Mouse (Mus musculus) erythroid progenitor cell, adult 5-6 weeks (primary cell): Measurements from ENCODE around the gene Spryd4. TPM values are rescaled to one million over a fixed set of nuclear protein-coding genes. Genes with fewer than 3 reads are reported as not detected.
"Not testable (repeated sequence)": the region's sequence is repeated elsewhere in the genome, so short reads cannot be mapped to it uniquely, and the experiment has no call there.

Experiments used
- ATAC-seq: replicated peaks from 2 replicates; pipeline ENCODE4 v1.8.0; 2016; ENCODE audit warnings: moderate number of reproducible peaks, mild to moderate bottlenecking, moderate TSS enrichment, inconsistent platforms; ENCODE audit not compliant: poor library complexity, low FRiP score, severe bottlenecking
- total RNA-seq, 2 experiments: library from RNA; stranded (forward) in 1 of 2; stranded (reverse) in 1 of 2; fragments of 150-400 nt in 1 of 2; fragments of 186-747, 209-891 nt in 1 of 2; gene quantifications; 2 replicates each; pipeline versions ENCODE4 v1.2.3 to v1.2.4; 2015 to 2017; ENCODE audit warnings: low replicate concordance in 2 of 2

The Spryd4 gene
- total RNA-seq, 2 experiments from 2014 or later: 2.1 to 3.1 TPM

- not testable (repeated sequence) for ATAC-seq
Measured at GRCm38 (mm10) chr10:128192030-128192766, 19.4 kb downstream of the Spryd4 start.

- no peak for ATAC-seq
Measured at GRCm38 (mm10) chr10:128191472-128191871, 20.1 kb downstream of the Spryd4 start.

- ATAC-seq: peak; percentile 63
Measured at GRCm38 (mm10) chr10:128188242-128188877, 23.2 kb downstream of the Spryd4 start.

GRCm38 (mm10) chr10:128187181-128187605 lies 24.4 kb downstream of the Spryd4 start:
- peak; percentile 92 for ATAC-seq

GRCm38 (mm10) chr10:128185959-128186358 lies 25.6 kb downstream of the Spryd4 start:
- peak; percentile 76 for ATAC-seq

GRCm38 (mm10) chr10:128185277-128185940 lies 26.2 kb downstream of the Spryd4 start:
- no peak for ATAC-seq

GRCm38 (mm10) chr10:128184296-128184695 lies 27.3 kb downstream of the Spryd4 start:
- ATAC-seq: no peak

- no peak for ATAC-seq
Measured at GRCm38 (mm10) chr10:128179989-128180388, 31.6 kb downstream of the Spryd4 start, which contains the start of gene Rbms2. Gene Rbms2 (minus strand): TSS chr10:128180297.

- ATAC-seq: no peak
Measured at GRCm38 (mm10) chr10:128177316-128177715, 34.3 kb downstream of the Spryd4 start.

- peak; percentile 88 for ATAC-seq
Measured at GRCm38 (mm10) chr10:128175996-128176755, 35.4 kb downstream of the Spryd4 start.

- no peak for ATAC-seq
Measured at GRCm38 (mm10) chr10:128175302-128175701, 36.3 kb downstream of the Spryd4 start.

GRCm38 (mm10) chr10:128171348-128171747 lies 40.3 kb downstream of the Spryd4 start:
- ATAC-seq: not testable (repeated sequence)

GRCm38 (mm10) chr10:128167091-128167490 lies 44.5 kb downstream of the Spryd4 start:
- ATAC-seq: no peak

GRCm38 (mm10) chr10:128165726-128166125 lies 45.9 kb downstream of the Spryd4 start:
- not testable (repeated sequence) for ATAC-seq

Other genes starting within 250 kb of the Spryd4 start
- gene Hsd17b6, start 204.2 kb downstream of the Spryd4 start, total RNA-seq (2015; ENCODE audit: low replicate concordance): not detected in 2 replicates
- not detected in 2 replicates for gene Hsd17b6, start 204.2 kb downstream of the Spryd4 start, total RNA-seq (2017; ENCODE audit: low replicate concordance)
- gene Prim1, start 196.6 kb downstream of the Spryd4 start, total RNA-seq (2015; ENCODE audit: low replicate concordance): 144 and 177 TPM in 2 replicates
- gene Prim1, start 196.6 kb downstream of the Spryd4 start, total RNA-seq (2017; ENCODE audit: low replicate concordance): 110 and 170 TPM in 2 replicates
- 228 and 341 TPM in 2 replicates for gene Naca, start 176.2 kb downstream of the Spryd4 start, total RNA-seq (2015; ENCODE audit: low replicate concordance)
- gene Naca, start 176.2 kb downstream of the Spryd4 start, total RNA-seq (2017; ENCODE audit: low replicate concordance): 391 and 449 TPM in 2 replicates
- 84.0 and 85.9 TPM in 2 replicates for gene Ptges3, start 152.9 kb downstream of the Spryd4 start, total RNA-seq (2015; ENCODE audit: low replicate concordance)
- gene Ptges3, start 152.9 kb downstream of the Spryd4 start, total RNA-seq (2017; ENCODE audit: low replicate concordance): 87.1 and 111 TPM in 2 replicates
- gene Atp5b, start 128.5 kb downstream of the Spryd4 start, total RNA-seq (2015; ENCODE audit: low replicate concordance): 755 and 881 TPM in 2 replicates
- gene Atp5b, start 128.5 kb downstream of the Spryd4 start, total RNA-seq (2017; ENCODE audit: low replicate concordance): 598 and 1,019 TPM in 2 replicates
- 89.4 and 109 TPM in 2 replicates for gene Baz2a, start 120.2 kb downstream of the Spryd4 start, total RNA-seq (2015; ENCODE audit: low replicate concordance)
- 87.9 and 88.6 TPM in 2 replicates for gene Baz2a, start 120.2 kb downstream of the Spryd4 start, total RNA-seq (2017; ENCODE audit: low replicate concordance)
- gene Rbms2, start 31.5 kb downstream of the Spryd4 start, total RNA-seq (2015; ENCODE audit: low replicate concordance): 1.8 and 5.4 TPM in 2 replicates
- gene Rbms2, start 31.5 kb downstream of the Spryd4 start, total RNA-seq (2017; ENCODE audit: low replicate concordance): 7.0 and 7.1 TPM in 2 replicates
- gene Gls2, start 17.4 kb downstream of the Spryd4 start, total RNA-seq (2015; ENCODE audit: low replicate concordance): 12.6 TPM in 1 of 2 replicates, not detected in the other
- not detected in 2 replicates for gene Gls2, start 17.4 kb downstream of the Spryd4 start, total RNA-seq (2017; ENCODE audit: low replicate concordance)
- not detected in 2 replicates for gene Mip, start 14.0 kb upstream of the Spryd4 start, total RNA-seq (2015; ENCODE audit: low replicate concordance)
- gene Mip, start 14.0 kb upstream of the Spryd4 start, total RNA-seq (2017; ENCODE audit: low replicate concordance): not detected in 2 replicates
- gene Timeless, start 20.3 kb upstream of the Spryd4 start, total RNA-seq (2015; ENCODE audit: low replicate concordance): 32.1 and 41.1 TPM in 2 replicates
- 43.4 and 53.9 TPM in 2 replicates for gene Timeless, start 20.3 kb upstream of the Spryd4 start, total RNA-seq (2017; ENCODE audit: low replicate concordance)
- gene Apon, start 42.3 kb upstream of the Spryd4 start, total RNA-seq (2015; ENCODE audit: low replicate concordance): 2.9 and 4.7 TPM in 2 replicates
- 1.7 TPM in 1 of 2 replicates, not detected in the other for gene Apon, start 42.3 kb upstream of the Spryd4 start, total RNA-seq (2017; ENCODE audit: low replicate concordance)
- gene Apof, start 56.9 kb upstream of the Spryd4 start, total RNA-seq (2015; ENCODE audit: low replicate concordance): not detected in 2 replicates
- not detected in 2 replicates for gene Apof, start 56.9 kb upstream of the Spryd4 start, total RNA-seq (2017; ENCODE audit: low replicate concordance)
- gene Stat2, start 58.8 kb upstream of the Spryd4 start, total RNA-seq (2015; ENCODE audit: low replicate concordance): 35.6 and 37.5 TPM in 2 replicates
- gene Stat2, start 58.8 kb upstream of the Spryd4 start, total RNA-seq (2017; ENCODE audit: low replicate concordance): 30.0 and 40.0 TPM in 2 replicates
- gene Il23a, start 86.9 kb upstream of the Spryd4 start, total RNA-seq (2015; ENCODE audit: low replicate concordance): not detected in 2 replicates
- 0.39 TPM in 1 of 2 replicates, not detected in the other for gene Il23a, start 86.9 kb upstream of the Spryd4 start, total RNA-seq (2017; ENCODE audit: low replicate concordance)
- 34.8 and 42.9 TPM in 2 replicates for gene Pan2, start 91.5 kb upstream of the Spryd4 start, total RNA-seq (2015; ENCODE audit: low replicate concordance)
- 27.0 and 27.5 TPM in 2 replicates for gene Pan2, start 91.5 kb upstream of the Spryd4 start, total RNA-seq (2017; ENCODE audit: low replicate concordance)
- gene Cnpy2, start 110.7 kb upstream of the Spryd4 start, total RNA-seq (2015; ENCODE audit: low replicate concordance): 40.7 and 44.4 TPM in 2 replicates
- 29.4 and 38.9 TPM in 2 replicates for gene Cnpy2, start 110.7 kb upstream of the Spryd4 start, total RNA-seq (2017; ENCODE audit: low replicate concordance)
- gene Cs, start 125.9 kb upstream of the Spryd4 start, total RNA-seq (2015; ENCODE audit: low replicate concordance): 92.3 and 106 TPM in 2 replicates
- gene Cs, start 125.9 kb upstream of the Spryd4 start, total RNA-seq (2017; ENCODE audit: low replicate concordance): 58.9 and 60.6 TPM in 2 replicates
- 1.1 and 14.3 TPM in 2 replicates for gene Coq10a, start 157.2 kb upstream of the Spryd4 start, total RNA-seq (2015; ENCODE audit: low replicate concordance)
- 2.3 and 3.3 TPM in 2 replicates for gene Coq10a, start 157.2 kb upstream of the Spryd4 start, total RNA-seq (2017; ENCODE audit: low replicate concordance)
- gene Ankrd52, start 165.3 kb upstream of the Spryd4 start, total RNA-seq (2015; ENCODE audit: low replicate concordance): 11.9 and 20.5 TPM in 2 replicates
- 4.4 and 10.2 TPM in 2 replicates for gene Ankrd52, start 165.3 kb upstream of the Spryd4 start, total RNA-seq (2017; ENCODE audit: low replicate concordance)
- not detected in 2 replicates for gene Slc39a5, start 189.4 kb upstream of the Spryd4 start, total RNA-seq (2015; ENCODE audit: low replicate concordance)
- gene Slc39a5, start 189.4 kb upstream of the Spryd4 start, total RNA-seq (2017; ENCODE audit: low replicate concordance): not detected in 2 replicates
- 28.5 TPM in 2 replicates for gene Nabp2, start 199.7 kb upstream of the Spryd4 start, total RNA-seq (2015; ENCODE audit: low replicate concordance)
- gene Nabp2, start 199.7 kb upstream of the Spryd4 start, total RNA-seq (2017; ENCODE audit: low replicate concordance): 13.1 and 15.5 TPM in 2 replicates
- 3.4 and 11.5 TPM in 2 replicates for gene Rnf41, start 199.8 kb upstream of the Spryd4 start, total RNA-seq (2015; ENCODE audit: low replicate concordance)
- 4.0 and 4.4 TPM in 2 replicates for gene Rnf41, start 199.8 kb upstream of the Spryd4 start, total RNA-seq (2017; ENCODE audit: low replicate concordance)
- gene Smarcc2, start 247.4 kb upstream of the Spryd4 start, total RNA-seq (2015; ENCODE audit: low replicate concordance): 70.4 and 112 TPM in 2 replicates
- 101 and 117 TPM in 2 replicates for gene Smarcc2, start 247.4 kb upstream of the Spryd4 start, total RNA-seq (2017; ENCODE audit: low replicate concordance)